Mouse (Mus musculus): ENCODE data around the gene Lingo2. TPM values are rescaled to one million over a fixed set of nuclear protein-coding genes. Genes with fewer than 3 reads are reported as not detected.
A peak's percentile ranks its signal among the peaks of the same experiment; 100 is the strongest.

Lingo2 gene
- polyA plus RNA-seq, 1 experiment from 2014 or later, result 0.05 TPM

DNA sequence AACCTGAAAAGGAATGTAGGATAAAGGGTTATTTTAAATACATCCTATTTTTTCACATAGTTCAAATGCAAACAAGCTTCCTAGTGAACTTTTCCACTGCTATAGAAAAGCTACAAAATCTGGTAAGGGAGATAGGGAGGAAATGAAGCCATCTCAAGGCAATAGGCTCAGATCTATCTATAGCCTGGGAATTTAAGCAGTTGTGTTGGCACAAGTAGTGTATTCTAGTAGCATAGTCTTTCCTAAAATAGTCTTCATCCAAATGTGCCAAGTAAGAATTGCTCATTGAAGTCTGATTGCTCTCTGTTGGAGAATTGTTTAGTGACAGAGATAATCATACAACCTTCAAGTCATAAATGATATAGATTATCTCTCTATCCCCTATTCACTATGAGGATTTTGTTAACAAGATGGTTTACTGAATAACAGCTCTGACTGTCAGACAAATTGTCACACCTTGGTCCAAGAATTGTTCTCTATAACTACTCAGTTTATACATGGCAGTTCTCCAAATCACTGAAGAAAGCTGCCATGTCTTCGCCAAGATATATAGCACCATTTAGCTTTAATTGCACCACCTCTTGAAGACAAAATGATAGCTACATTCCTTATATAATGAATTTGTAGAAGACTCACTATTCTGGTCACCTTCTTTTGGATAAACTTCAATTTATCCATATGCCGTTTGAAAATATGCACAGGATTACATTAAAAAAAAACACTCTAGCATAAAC, 688.9 kb downstream of the Lingo2 start:
- TF ChIP-seq EP300 (IDR thresholded peaks at IDR 0.05), result no peak
- TF ChIP-seq CTCF (IDR thresholded peaks at IDR 0.05), result no peak
- Histone ChIP-seq H3K4me3 (ENCODE audit: low read depth, low read length) (no peak overlapping the region), H3K9ac (replicated peaks; ENCODE audit: low read depth) (no peak overlapping the region), H3K4me1 (ENCODE audit: insufficient read depth, low read depth, low read length) (no peaks in the 10 kb centered on the region), H3K9me3 (ENCODE audit: low read length) (no peaks in the 10 kb centered on the region), H3K27ac (ENCODE audit: low read length) (no peak overlapping the region), H3K4me2 (replicated peaks; ENCODE audit: low read depth, low read length) (no peak overlapping the region), H3K36me3 (ENCODE audit: insufficient read depth, low read length) (no peaks in the 10 kb centered on the region), H3K27me3 (replicated peaks; ENCODE audit: insufficient read depth, low read length) (no peaks in the 10 kb centered on the region)
- DNase-seq (ENCODE audit: low spot score), result no peak
- no peak for ATAC-seq
- 72% methylated on average over 2 of the region's 2 CpGs for WGBS

DNA sequence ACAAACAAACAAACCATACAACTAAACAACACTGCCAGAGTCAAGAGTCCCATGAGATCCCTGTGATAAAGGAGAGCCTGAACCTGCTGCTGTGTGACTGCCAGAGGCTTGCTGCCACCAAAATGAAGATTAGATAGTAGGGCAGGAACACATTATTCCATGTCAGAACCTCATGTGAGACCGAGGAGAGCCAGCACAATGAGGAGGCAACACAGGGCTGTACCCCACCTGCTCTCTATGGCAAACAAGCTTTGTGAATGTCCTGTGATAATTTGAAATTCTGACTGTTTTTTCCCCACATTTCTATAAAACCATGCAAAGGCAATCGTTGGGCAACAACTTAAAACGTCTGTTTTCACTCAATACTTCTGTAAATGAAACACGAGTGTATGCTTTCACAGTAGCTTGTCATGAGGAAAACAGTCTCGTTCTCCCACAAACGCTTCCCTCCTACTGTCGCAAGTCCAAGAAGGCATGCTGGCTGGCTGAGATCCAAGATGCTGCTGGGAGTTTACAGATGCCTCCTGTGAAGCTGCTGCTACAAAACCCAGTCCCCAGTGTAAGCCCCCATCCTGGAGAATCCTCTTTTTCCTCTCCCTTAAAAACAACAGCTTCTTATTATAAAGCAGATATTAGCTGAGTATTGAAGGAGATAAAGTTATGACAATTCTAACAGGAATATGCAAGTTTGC, 765.2 kb downstream of the Lingo2 start:
- Histone ChIP-seq H3K4me3 (ENCODE audit: low read depth, low read length) (no peak overlapping the region), H3K9me3 (ENCODE audit: low read length) (no peaks in the 10 kb centered on the region), H3K9ac (replicated peaks; ENCODE audit: low read depth) (no peak overlapping the region), H3K27me3 (replicated peaks; ENCODE audit: insufficient read depth, low read length) (no peaks in the 10 kb centered on the region), H3K27ac (ENCODE audit: low read length) (no peak overlapping the region), H3K4me1 (ENCODE audit: insufficient read depth, low read depth, low read length) (no peaks in the 10 kb centered on the region), H3K36me3 (ENCODE audit: insufficient read depth, low read length) (no peaks in the 10 kb centered on the region), H3K4me2 (replicated peaks; ENCODE audit: low read depth, low read length) (no peak overlapping the region)
- no peak for TF ChIP-seq CTCF (IDR thresholded peaks at IDR 0.05)
- TF ChIP-seq EP300 (IDR thresholded peaks at IDR 0.05), result no peak
- DNase-seq (ENCODE audit: low spot score), result peak; percentile 18
- no peak for ATAC-seq
- WGBS, result 30% methylated on average over 7 of the region's 7 CpGs

DNA sequence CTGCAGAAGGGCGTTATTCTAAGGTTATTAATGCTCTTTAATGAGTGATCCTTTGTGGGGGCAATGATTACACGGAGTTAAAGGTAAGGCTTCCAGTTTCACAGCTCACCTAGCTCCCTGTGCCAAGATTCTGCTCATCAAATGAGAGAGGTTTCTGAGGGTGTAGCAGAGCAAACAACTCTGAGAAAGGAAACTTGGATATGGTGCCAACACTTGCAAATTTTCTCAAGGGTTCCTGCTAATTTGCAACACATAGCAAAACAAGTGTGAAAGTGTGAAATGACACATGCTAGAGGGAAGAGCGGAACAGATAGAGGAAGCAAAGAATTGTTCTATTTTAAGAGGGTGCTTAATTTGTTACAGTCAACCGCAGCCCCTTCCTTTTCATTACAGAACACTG, 767.9 kb downstream of the Lingo2 start:
- Histone ChIP-seq H3K27me3 (replicated peaks; ENCODE audit: insufficient read depth, low read length) (no peaks in the 10 kb centered on the region), H3K27ac (ENCODE audit: low read length) (no peak overlapping the region), H3K4me3 (ENCODE audit: low read depth, low read length) (no peak overlapping the region), H3K4me1 (ENCODE audit: insufficient read depth, low read depth, low read length) (no peaks in the 10 kb centered on the region), H3K9ac (replicated peaks; ENCODE audit: low read depth) (no peak overlapping the region), H3K36me3 (ENCODE audit: insufficient read depth, low read length) (no peaks in the 10 kb centered on the region), H3K4me2 (replicated peaks; ENCODE audit: low read depth, low read length) (no peak overlapping the region), H3K9me3 (ENCODE audit: low read length) (no peaks in the 10 kb centered on the region)
- WGBS, result 36% methylated on average over 4 of the region's 4 CpGs
- no peak for ATAC-seq
- DNase-seq (ENCODE audit: low spot score), result peak; percentile 19
- TF ChIP-seq EP300 (IDR thresholded peaks at IDR 0.05) (no peak), CTCF (IDR thresholded peaks at IDR 0.05) (no peak)

DNA sequence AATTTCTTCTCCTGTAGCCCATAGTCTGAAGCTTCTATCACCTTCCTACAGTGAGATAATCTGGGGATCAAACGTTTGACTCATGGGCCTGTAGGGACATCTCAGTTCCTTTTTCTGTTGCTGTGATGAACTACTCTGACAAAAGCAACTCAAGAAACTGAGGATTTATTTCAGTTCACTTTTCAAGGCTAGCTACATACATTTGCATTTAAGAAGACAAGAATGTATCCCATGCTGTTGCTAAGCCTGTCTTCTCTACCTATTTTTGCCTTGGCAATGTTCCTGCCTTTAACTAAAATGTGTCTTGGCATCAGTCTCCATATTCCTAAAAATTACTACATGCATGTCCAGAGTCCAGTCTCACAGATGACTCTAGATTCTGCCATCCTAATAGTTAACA, 781.4 kb downstream of the Lingo2 start:
- no peaks in the 10 kb centered on the region for H3K9me3 ChIP-seq (ENCODE audit: low read length)
- H3K4me1 ChIP-seq (ENCODE audit: insufficient read depth, low read depth, low read length), result no peaks in the 10 kb centered on the region
- DNase-seq (ENCODE audit: low spot score) (no peak), ATAC-seq (no peak)
- no peaks in the 10 kb centered on the region for H3K27me3 ChIP-seq (replicated peaks; ENCODE audit: insufficient read depth, low read length)
- no peaks in the 10 kb centered on the region for H3K36me3 ChIP-seq (ENCODE audit: insufficient read depth, low read length)
- H3K27ac ChIP-seq (ENCODE audit: low read length), result no peak overlapping the region
- TF ChIP-seq CTCF (IDR thresholded peaks at IDR 0.05), result no peak
- TF ChIP-seq EP300 (IDR thresholded peaks at IDR 0.05), result no peak
- no peak overlapping the region for H3K4me2 ChIP-seq (replicated peaks; ENCODE audit: low read depth, low read length)
- 32% methylated on average over 1 of the region's 1 CpGs for WGBS
- no peak overlapping the region for H3K4me3 ChIP-seq (ENCODE audit: low read depth, low read length)
- H3K9ac ChIP-seq (replicated peaks; ENCODE audit: low read depth), result no peak overlapping the region

DNA sequence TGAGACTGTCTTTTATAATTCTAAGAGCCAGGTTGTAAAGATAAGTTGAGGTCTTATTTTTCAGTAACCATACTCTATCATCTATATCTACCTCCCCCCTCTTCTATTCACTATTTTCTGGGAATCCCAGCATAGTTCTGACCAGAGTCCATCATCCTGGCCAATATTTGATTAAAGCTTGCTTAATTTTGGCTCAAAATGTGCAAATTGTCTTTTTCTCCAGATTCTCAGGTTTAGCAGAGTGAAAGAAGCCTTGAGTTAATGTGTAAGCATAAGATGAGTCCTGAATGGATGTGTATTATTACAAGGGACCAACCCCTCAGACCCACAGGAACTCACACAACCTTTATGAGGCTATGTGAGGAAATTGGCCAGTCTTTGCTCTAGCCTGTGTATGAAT, 820.2 kb downstream of the Lingo2 start:
- DNase-seq (ENCODE audit: low spot score) (no peak), ATAC-seq (no peak)
- Histone ChIP-seq H3K9ac (replicated peaks; ENCODE audit: low read depth) (no peak overlapping the region), H3K9me3 (ENCODE audit: low read length) (no peaks in the 10 kb centered on the region), H3K4me2 (replicated peaks; ENCODE audit: low read depth, low read length) (no peak overlapping the region), H3K4me1 (ENCODE audit: insufficient read depth, low read depth, low read length) (no peaks in the 10 kb centered on the region), H3K27me3 (replicated peaks; ENCODE audit: insufficient read depth, low read length) (no peaks in the 10 kb centered on the region), H3K4me3 (ENCODE audit: low read depth, low read length) (no peak overlapping the region), H3K27ac (ENCODE audit: low read length) (no peak overlapping the region), H3K36me3 (ENCODE audit: insufficient read depth, low read length) (no peaks in the 10 kb centered on the region)
- TF ChIP-seq EP300 (IDR thresholded peaks at IDR 0.05) (no peak), CTCF (IDR thresholded peaks at IDR 0.05) (no peak)

DNA sequence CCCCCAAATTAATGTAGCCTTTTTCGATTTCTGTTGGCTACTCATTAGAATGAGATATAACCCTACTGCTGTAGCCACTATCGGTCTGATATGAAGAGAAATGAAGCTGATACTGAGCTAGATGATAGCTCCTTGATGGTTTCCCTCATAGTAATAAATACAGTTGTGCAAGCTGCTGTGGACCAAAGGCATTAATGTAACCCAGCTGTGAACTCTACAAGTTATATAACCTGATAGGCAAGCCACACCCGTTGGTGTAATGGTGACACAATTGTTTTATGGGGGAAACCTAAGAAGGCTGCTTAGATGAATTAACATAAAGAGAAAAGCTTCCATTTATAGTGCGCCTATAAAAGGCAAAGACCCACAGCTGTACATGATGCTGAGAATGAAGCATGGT, 856.1 kb downstream of the Lingo2 start:
- DNase-seq (ENCODE audit: low spot score), result no peak
- Histone ChIP-seq H3K4me1 (ENCODE audit: insufficient read depth, low read depth, low read length) (no peaks in the 10 kb centered on the region), H3K4me2 (replicated peaks; ENCODE audit: low read depth, low read length) (no peak overlapping the region), H3K27ac (ENCODE audit: low read length) (no peak overlapping the region), H3K9me3 (ENCODE audit: low read length) (no peaks in the 10 kb centered on the region), H3K27me3 (replicated peaks; ENCODE audit: insufficient read depth, low read length) (no peaks in the 10 kb centered on the region), H3K9ac (replicated peaks; ENCODE audit: low read depth) (no peak overlapping the region), H3K36me3 (ENCODE audit: insufficient read depth, low read length) (no peaks in the 10 kb centered on the region), H3K4me3 (ENCODE audit: low read depth, low read length) (no peak overlapping the region)
- 69% methylated on average over 4 of the region's 4 CpGs for WGBS
- TF ChIP-seq EP300 (IDR thresholded peaks at IDR 0.05), result no peak
- no peak for ATAC-seq
